Mouse (Mus musculus) megakaryocyte, embryonic 14.5 days (primary cell): ENCODE data around the gene Smim27. TPM values are rescaled to one million over a fixed set of nuclear protein-coding genes. Genes with fewer than 3 reads are reported as not detected.
A peak's percentile ranks its signal among the peaks of the same experiment; 100 is the strongest.
"Not testable (repeated sequence)": the region's sequence is repeated elsewhere in the genome, so short reads cannot be mapped to it uniquely, and the experiment has no call there.

Experiments used
- H3K27me3 ChIP-seq: replicated peaks from 2 replicates; pipeline ENCODE3; 2012; ENCODE audit warnings: inconsistent platforms
- H3K36me3 ChIP-seq: replicated peaks from 2 replicates; pipeline ENCODE3; 2012; ENCODE audit warnings: low read length, inconsistent platforms, mixed read lengths
- H3K4me1 ChIP-seq: 2 replicates; pipeline ENCODE4 v1.6.1; 2012; ENCODE audit warnings: inconsistent platforms
- H3K4me3 ChIP-seq: replicated peaks from 2 replicates; pipeline ENCODE3; 2012; ENCODE audit warnings: moderate library complexity, mild to moderate bottlenecking, inconsistent platforms
- H3K9me3 ChIP-seq: 2 replicates; pipeline ENCODE4 v1.6.1; 2012; ENCODE audit warnings: inconsistent platforms
- FLI1 ChIP-seq: IDR thresholded peaks from 2 replicates; pipeline ENCODE4 v1.6.1; 2012; ENCODE audit warnings: low read length, inconsistent platforms, mixed read lengths
- GATA1 ChIP-seq: IDR thresholded peaks from 3 replicates; pipeline ENCODE4 v1.6.1; 2012; ENCODE audit warnings: mixed read lengths, low read length, inconsistent platforms, borderline replicate concordance
- polyA plus RNA-seq: library from polyadenylated mRNA; stranded (reverse); fragments of >175 nt; gene quantifications from 2 replicates; pipeline ENCODE4 v1.2.3, GENCODE M21; 2012; ENCODE audit warnings: low replicate concordance; ENCODE audit not compliant: insufficient read depth

The Smim27 gene
- polyA plus RNA-seq, 1 experiment, result 42.4 TPM

DNA sequence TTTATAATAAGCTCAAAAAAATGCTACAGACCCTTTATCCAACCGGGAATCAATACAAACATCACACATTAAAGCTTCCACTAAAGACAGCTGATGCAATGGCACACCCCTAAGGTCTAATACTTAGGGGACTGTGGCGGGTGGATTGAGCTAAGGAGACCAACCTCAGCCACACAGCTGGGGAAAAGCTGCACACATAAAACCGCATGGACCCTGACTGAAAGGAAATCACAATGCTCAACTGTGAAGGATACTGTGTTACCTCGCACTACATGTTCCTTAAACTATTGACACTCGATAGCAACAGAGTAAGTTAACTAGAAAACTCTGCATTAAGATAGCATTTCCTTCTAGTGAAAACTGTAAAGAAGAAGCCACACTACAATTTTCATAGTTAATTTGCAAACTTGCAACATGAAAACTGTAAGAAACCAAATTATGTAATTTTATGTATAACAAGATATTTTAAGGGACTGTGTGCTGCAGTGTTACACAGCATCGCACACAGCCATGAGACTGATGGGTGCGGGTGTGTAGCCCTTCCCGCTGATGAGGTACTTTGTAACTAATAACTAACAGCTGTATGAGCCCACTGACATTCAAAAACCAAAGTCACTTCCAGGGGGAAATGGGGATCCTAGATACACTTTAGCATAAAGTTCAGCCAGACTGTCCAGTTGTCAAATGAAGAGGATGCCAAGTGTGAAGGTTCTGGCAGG lies 14.8 kb upstream of the Smim27 start:
- Histone ChIP-seq H3K9me3 (no peaks in the 10 kb centered on the region), H3K36me3 (peaks cover 18% of the 10 kb centered on the region), H3K4me3 (peak overlapping the region; percentile 38), H3K27me3 (no peaks in the 10 kb centered on the region), H3K4me1 (peaks cover 23% of the 10 kb centered on the region)
- TF ChIP-seq GATA1 (no peak), FLI1 (no peak)

DNA sequence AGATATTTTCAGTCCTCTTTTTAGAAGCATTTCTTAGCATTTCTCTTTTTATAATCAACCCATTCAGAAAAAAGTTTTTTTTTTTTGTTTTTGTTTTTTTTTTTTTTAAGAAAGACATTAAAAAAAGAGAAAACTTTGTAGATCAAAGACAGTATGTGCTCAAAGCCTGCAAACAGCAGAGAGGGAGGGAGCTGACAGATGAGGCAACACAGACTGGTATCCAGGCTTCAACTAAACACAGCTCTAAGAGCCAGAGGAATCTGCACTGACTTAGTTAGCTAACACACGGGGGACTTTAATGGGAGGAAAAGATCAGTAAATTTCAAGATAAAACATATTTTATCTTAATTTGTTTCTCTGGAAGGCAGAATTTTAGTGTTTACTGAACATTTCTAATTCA lies 5.1 kb upstream of the Smim27 start:
- Histone ChIP-seq H3K36me3 (peaks cover 71% of the 10 kb centered on the region), H3K4me3 (no peak overlapping the region), H3K27me3 (no peaks in the 10 kb centered on the region), H3K4me1 (peaks cover 46% of the 10 kb centered on the region), H3K9me3 (no peaks in the 10 kb centered on the region)
- no peak for TF ChIP-seq FLI1
- TF ChIP-seq GATA1, result no peak

DNA sequence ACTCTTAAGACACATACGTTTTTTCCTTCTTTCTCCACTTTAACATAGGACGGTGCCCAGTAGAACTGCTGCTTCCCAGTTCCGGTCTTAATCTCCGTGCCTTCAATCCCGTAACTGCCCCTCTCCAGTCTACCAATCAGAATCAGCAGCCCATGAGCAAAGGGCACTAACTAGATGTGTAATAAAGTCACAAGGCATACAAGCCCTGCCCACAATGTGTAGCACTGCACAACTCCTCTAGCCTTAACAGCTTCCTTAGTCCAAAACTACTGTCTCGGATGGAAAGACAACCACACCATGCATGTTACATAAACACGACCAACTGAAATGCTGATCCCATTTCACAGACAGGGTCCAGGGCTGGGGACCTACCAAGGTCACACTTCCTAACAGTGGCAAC lies 1.7 kb upstream of the Smim27 start:
- peak overlapping the region; percentile 94 for H3K4me3 ChIP-seq
- peaks cover 53% of the 10 kb centered on the region for H3K36me3 ChIP-seq
- no peaks in the 10 kb centered on the region for H3K9me3 ChIP-seq
- H3K27me3 ChIP-seq, result no peaks in the 10 kb centered on the region
- TF ChIP-seq GATA1 (no peak), FLI1 (no peak)
- peaks cover 46% of the 10 kb centered on the region for H3K4me1 ChIP-seq

DNA sequence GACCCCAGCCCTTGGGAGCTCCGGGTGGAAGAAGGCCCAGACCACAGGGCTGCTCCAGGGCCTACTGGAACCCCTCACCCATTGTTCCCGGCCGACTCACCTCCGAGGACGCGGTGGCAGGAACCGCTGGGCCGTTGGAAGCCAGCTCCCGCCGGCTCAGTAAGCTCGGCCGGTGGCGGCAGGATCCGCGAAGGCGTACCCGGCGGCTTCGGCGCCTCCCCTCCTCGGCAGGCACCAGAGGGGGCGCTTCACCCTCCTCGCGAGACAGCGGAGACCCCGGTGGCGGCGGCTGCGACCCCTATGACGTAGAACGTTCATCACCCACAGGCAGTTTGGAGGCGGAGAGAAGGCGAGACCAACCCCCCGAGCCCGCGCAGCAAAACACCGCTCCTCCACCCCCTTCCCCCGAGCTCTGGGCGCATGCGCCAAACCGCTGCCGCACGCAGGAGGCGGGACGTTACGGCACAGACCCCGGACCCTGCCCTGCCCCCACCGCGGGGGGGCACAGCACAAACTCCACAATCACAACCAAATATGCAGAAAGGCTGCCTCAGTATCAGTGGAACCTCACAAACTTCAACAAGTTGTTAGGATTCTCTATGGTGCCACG lies 1.1 kb upstream of the Smim27 start:
- H3K36me3 ChIP-seq, result peaks cover 52% of the 10 kb centered on the region
- H3K27me3 ChIP-seq, result no peaks in the 10 kb centered on the region
- TF ChIP-seq FLI1, result no peak
- no peak for TF ChIP-seq GATA1
- peak overlapping the region; percentile 94 for H3K4me3 ChIP-seq
- peaks cover 46% of the 10 kb centered on the region for H3K4me1 ChIP-seq
- H3K9me3 ChIP-seq, result no peaks in the 10 kb centered on the region

DNA sequence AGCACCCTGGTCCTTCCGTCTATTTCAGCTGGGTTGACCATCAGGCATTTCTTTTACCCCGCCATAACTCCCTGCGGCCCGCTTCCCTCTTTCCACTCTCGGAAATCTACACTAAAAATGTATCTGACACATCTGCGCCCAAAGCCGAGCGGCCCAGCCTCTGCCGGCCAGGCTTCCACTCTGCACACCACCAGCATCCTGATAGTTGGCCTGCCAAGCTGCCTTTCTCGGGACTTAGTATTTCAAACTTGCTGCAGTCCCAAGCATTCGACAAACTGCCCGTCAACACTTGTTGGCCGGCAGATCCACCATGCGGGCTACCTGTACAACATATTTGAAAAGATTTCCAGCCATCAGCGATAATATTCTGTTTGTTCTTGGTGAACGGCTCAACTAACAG lies 544 bp upstream of the Smim27 start:
- peaks cover 42% of the 10 kb centered on the region for H3K4me1 ChIP-seq
- TF ChIP-seq GATA1 (no peak), FLI1 (no peak)
- H3K36me3 ChIP-seq, result peaks cover 51% of the 10 kb centered on the region
- no peaks in the 10 kb centered on the region for H3K27me3 ChIP-seq
- H3K4me3 ChIP-seq, result peak overlapping the region; percentile 94
- H3K9me3 ChIP-seq, result no peaks in the 10 kb centered on the region

DNA sequence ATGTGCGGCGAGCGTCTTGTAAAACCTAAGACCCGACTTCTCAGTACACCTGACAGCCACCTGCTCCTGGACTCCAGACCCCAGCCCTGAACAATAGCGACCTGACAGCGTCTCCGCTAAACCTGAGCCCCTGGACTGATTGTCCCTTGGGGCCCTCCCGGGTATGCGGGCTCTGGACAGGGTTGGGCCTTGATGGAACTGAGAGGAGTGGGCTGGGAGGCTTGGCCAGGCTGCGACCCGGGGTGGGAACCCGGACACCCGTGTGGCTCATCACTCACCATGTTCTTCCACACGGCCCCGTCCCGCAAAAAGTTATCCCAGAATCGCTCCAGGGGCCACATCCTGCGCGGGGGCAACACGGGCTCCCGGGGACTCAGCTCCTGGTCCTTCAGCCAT lies 9.5 kb downstream of the Smim27 start:
- Histone ChIP-seq H3K4me3 (peak overlapping the region; percentile 97), H3K27me3 (no peaks in the 10 kb centered on the region), H3K4me1 (peaks cover 21% of the 10 kb centered on the region), H3K9me3 (no peaks in the 10 kb centered on the region), H3K36me3 (peaks cover 31% of the 10 kb centered on the region)
- no peak for TF ChIP-seq GATA1

DNA sequence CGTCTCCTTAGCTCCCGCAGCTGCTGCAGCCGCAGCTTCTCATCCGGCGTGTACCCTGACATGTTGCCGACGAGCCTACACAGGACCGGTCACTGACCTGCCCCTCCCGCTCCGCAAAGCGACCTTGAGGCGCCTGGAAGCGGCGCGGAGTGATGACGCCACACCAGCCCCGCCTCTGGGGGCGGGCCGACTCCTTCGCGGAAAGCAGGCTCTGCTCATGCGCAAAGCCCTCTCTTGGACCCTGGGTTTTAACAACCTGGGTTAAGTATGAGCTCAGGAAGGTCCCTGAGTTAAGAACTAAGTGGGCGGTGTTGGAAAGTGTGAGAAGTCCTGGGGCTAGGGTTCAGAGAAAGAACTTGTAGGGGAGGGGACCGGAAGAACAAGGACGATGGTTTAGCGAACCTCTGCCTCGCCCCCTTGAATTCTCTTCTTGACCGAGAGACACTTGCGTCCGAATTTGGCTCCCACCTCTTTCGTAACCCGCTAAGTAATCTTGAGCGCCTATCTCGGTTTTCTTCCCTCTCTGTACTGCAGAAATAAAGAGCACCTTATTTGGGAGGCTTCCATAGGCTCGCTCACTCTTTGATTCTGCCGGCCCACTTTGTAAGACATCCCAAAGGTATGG lies 10.0 kb downstream of the Smim27 start, which contains the start of gene Ndufb6:
Gene Ndufb6, minus strand, starts transcription at position 146 of the 625 bp plus-strand sequence.
- Histone ChIP-seq H3K27me3 (no peaks in the 10 kb centered on the region), H3K36me3 (peaks cover 27% of the 10 kb centered on the region), H3K9me3 (no peaks in the 10 kb centered on the region), H3K4me1 (peaks cover 21% of the 10 kb centered on the region), H3K4me3 (peak within 1 kb of the TSS; percentile 97)
- TF ChIP-seq FLI1, result no peak
- no peak for TF ChIP-seq GATA1

DNA sequence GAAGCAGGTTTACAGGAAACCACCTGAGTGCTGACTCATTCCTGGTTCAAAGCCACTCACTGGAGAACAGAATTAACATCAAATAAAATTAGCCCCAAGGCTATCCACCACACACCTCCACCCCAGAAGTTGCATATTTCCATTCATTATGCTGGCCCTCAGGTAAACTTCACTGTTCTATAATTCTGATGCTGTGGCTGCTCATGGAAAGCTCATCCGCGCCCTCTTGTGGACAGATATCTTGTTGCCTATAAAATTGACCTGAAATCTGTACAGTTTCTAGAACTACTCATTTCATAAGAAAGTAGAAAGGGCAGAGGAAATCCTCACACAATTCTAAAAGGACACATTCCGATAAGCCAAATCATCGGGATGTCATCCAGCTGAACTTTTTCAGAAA lies 16.2 kb downstream of the Smim27 start:
- Histone ChIP-seq H3K36me3 (peaks cover 3% of the 10 kb centered on the region), H3K9me3 (peaks cover 8% of the 10 kb centered on the region), H3K4me1 (peaks cover 9% of the 10 kb centered on the region), H3K27me3 (no peaks in the 10 kb centered on the region), H3K4me3 (no peak overlapping the region)
- TF ChIP-seq GATA1 (no peak), FLI1 (no peak)

DNA sequence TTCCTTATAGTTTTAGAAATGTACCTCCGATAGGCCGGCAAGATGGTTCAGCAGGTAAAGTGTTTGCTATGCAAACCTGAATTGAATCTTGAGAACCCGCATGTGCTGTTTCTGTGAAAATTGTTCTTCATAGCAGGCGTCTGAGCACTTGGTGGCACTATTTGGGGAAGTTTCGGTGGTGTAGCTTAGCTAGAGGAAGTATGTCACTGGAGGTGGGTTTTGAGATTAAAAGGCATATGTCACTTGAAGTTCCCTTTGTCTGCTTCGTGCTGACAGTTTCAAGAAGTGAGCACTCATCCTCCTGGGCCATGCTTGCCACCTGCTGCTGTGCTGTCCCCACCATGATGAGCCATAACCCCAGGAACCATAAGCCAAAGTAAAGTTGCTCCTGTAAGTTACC lies 18.0 kb downstream of the Smim27 start:
- no peak for TF ChIP-seq FLI1
- TF ChIP-seq GATA1, result no peak
- H3K9me3 ChIP-seq, result peaks cover 26% of the 10 kb centered on the region
- no peaks in the 10 kb centered on the region for H3K36me3 ChIP-seq
- no peaks in the 10 kb centered on the region for H3K27me3 ChIP-seq
- peak overlapping the region; percentile 4 for H3K4me3 ChIP-seq
- H3K4me1 ChIP-seq, result peaks cover 9% of the 10 kb centered on the region

DNA sequence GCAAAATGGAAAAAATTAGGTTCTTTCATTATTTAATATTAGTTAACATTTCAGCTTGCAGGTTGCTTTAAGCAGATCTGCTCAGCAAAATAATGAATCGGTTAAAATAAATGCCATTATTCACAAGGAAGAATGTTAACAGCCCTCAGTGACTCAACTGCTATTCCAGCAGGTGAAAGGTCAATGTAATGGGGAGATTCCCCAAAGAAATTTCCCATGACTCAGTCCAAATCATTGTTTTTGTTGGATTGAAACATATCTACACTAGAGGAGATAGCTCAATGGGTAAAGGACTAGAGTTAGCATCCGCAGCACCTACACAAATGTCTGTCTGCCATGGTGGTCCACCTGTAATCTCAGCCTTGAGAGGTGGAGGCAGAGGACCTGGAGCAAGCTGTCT lies 19.7 kb downstream of the Smim27 start:
- peaks cover 37% of the 10 kb centered on the region for H3K9me3 ChIP-seq
- peaks cover 9% of the 10 kb centered on the region for H3K4me1 ChIP-seq
- H3K4me3 ChIP-seq, result no peak overlapping the region
- H3K36me3 ChIP-seq, result no peaks in the 10 kb centered on the region
- TF ChIP-seq GATA1 (no peak), FLI1 (no peak)
- H3K27me3 ChIP-seq, result no peaks in the 10 kb centered on the region

DNA sequence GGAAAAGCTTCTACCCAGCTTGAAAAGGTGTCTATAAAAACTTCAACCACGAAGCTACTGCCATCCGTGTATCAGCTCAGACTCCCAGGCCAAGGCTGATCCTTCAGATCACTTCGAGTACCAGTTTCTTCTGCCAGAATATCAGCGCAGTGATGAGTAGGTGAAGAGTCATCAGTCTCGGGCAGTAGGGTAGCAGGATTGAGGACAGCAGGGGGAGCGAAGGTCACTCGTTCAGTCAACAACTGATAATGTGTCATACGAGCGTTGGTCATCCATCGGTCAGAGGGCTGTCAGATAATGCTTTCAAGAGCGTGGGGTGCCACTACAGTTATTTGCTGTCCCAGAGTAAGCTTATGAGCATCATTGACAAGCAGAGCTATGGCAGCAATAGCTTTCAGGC lies 22.1 kb downstream of the Smim27 start:
- H3K36me3 ChIP-seq, H3K4me1 ChIP-seq, H3K4me3 ChIP-seq, H3K27me3 ChIP-seq: not testable (repeated sequence)
- peaks cover 55% of the 10 kb centered on the region for H3K9me3 ChIP-seq
